Mouse (Mus musculus) stomach, postnatal 0 days (tissue): ENCODE data around the gene Tapt1.

Experiments
- CTCF ChIP-seq: IDR thresholded peaks from 2 replicates; pipeline ENCODE4 v1.5.1; 2016; ENCODE audit warnings: antibody characterized with exemption, low read depth, mild to moderate bottlenecking, moderate library complexity
- EP300 ChIP-seq: optimal IDR thresholded peaks from 2 replicates; pipeline ENCODE3; 2016; ENCODE audit warnings: antibody characterized with exemption

- no peak for TF ChIP-seq CTCF
- TF ChIP-seq EP300 = no peak
Measured at GRCm38 (mm10) chr5:44159679-44160438, 66.6 kb downstream of the Tapt1 start.
